Mouse (Mus musculus) cerebellum, postnatal 10 days (tissue): ENCODE data around the gene Stard7.
A peak's percentile ranks its signal among the peaks of the same experiment; 100 is the strongest.
"Not testable (repeated sequence)": the region's sequence is repeated elsewhere in the genome, so short reads cannot be mapped to it uniquely, and the experiment has no call there.

ENCODE experiments used
- DNase-seq, 2 experiments: peaks; one replicate each; pipeline ENCODE4 v3.0.0; 2021; ENCODE audit warnings: mixed read lengths in 2 of 2

The Stard7 gene

GRCm38 (mm10) chr2:127275551-127276320 is 5.7 kb downstream of the Stard7 start:
- no peak for DNase-seq

GRCm38 (mm10) chr2:127278162-127278561 is 8.1 kb downstream of the Stard7 start:
- no peak for DNase-seq

- DNase-seq = no peak
Observed at GRCm38 (mm10) chr2:127292250-127292649, 22.2 kb downstream of the Stard7 start.

- DNase-seq = no peak
Observed at GRCm38 (mm10) chr2:127297001-127297805, 27.2 kb downstream of the Stard7 start.

- no peak for DNase-seq
Observed at GRCm38 (mm10) chr2:127298056-127298455, 28.0 kb downstream of the Stard7 start.

- DNase-seq = no peak
Observed at GRCm38 (mm10) chr2:127300701-127301100, 30.7 kb downstream of the Stard7 start.

GRCm38 (mm10) chr2:127301883-127302282 is 31.9 kb downstream of the Stard7 start:
- no peak for DNase-seq

GRCm38 (mm10) chr2:127304192-127304591 is 34.2 kb downstream of the Stard7 start:
- not testable (repeated sequence) for DNase-seq

GRCm38 (mm10) chr2:127304609-127305210 is 34.7 kb downstream of the Stard7 start:
- DNase-seq = no peak

GRCm38 (mm10) chr2:127306123-127306522 is 36.1 kb downstream of the Stard7 start:
- no peak for DNase-seq

GRCm38 (mm10) chr2:127307179-127307578 is 37.2 kb downstream of the Stard7 start:
- DNase-seq = no peak

- peak in 1 of 2 experiments; percentile 23 for DNase-seq
Observed at GRCm38 (mm10) chr2:127308660-127309059, 38.6 kb downstream of the Stard7 start.

- DNase-seq = no peak
Observed at GRCm38 (mm10) chr2:127310246-127310645, 40.2 kb downstream of the Stard7 start.

- no peak for DNase-seq
Observed at GRCm38 (mm10) chr2:127310685-127311084, 40.7 kb downstream of the Stard7 start.

GRCm38 (mm10) chr2:127311193-127311592 is 41.2 kb downstream of the Stard7 start:
- DNase-seq = no peak

- DNase-seq = no peak
Observed at GRCm38 (mm10) chr2:127312801-127313200, 42.8 kb downstream of the Stard7 start.

GRCm38 (mm10) chr2:127313878-127314277 is 43.9 kb downstream of the Stard7 start:
- DNase-seq = no peak

GRCm38 (mm10) chr2:127314467-127315154 is 44.6 kb downstream of the Stard7 start:
- DNase-seq = no peak

- no peak for DNase-seq
Observed at GRCm38 (mm10) chr2:127315155-127315470, 45.1 kb downstream of the Stard7 start.

GRCm38 (mm10) chr2:127316431-127316830 is 46.4 kb downstream of the Stard7 start:
- no peak for DNase-seq

- DNase-seq = no peak
Observed at GRCm38 (mm10) chr2:127318136-127318535, 48.1 kb downstream of the Stard7 start.

- no peak for DNase-seq
Observed at GRCm38 (mm10) chr2:127319071-127319470, 49.1 kb downstream of the Stard7 start.

- no peak for DNase-seq
Observed at GRCm38 (mm10) chr2:127322671-127323285, 52.8 kb downstream of the Stard7 start.
